Mouse (Mus musculus) NIH3T3 (cell line): ENCODE measurements around the gene Trim60.
"Not testable (repeated sequence)": the region's sequence is repeated elsewhere in the genome, so short reads cannot be mapped to it uniquely, and the experiment has no call there.

ENCODE experiments used
- DNase-seq: peaks from one replicate; pipeline ENCODE4 v3.0.0-alpha.2; 2012; ENCODE audit warnings: low read depth

Gene Trim60

DNA sequence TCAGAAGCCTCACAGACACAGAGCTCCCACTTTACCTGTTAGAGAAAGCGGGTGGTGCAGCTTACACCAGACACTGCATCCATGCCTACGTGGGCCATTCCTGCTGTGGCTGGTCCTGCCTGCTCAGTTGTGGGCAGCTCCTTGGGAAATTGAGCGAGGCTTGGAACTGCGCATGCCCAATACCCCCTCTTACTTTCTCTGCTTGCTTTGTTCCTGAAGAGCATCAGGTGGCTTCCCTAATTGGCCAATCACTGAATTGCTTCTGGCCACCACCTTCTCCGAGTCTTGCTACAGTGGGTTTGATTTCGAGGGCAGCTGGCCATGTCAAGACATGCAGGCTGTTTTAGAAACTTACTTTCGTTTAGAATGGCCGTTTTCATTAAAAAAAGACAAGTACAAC, at the start of gene Trim60, which contains the start of gene Trim61:
TSS of gene Trim60 (minus strand) at position 162 of the 400 bp plus-strand sequence.
TSS of gene Trim61 (minus strand) at position 101 of the 400 bp plus-strand sequence.
- DNase-seq = no peak

DNA sequence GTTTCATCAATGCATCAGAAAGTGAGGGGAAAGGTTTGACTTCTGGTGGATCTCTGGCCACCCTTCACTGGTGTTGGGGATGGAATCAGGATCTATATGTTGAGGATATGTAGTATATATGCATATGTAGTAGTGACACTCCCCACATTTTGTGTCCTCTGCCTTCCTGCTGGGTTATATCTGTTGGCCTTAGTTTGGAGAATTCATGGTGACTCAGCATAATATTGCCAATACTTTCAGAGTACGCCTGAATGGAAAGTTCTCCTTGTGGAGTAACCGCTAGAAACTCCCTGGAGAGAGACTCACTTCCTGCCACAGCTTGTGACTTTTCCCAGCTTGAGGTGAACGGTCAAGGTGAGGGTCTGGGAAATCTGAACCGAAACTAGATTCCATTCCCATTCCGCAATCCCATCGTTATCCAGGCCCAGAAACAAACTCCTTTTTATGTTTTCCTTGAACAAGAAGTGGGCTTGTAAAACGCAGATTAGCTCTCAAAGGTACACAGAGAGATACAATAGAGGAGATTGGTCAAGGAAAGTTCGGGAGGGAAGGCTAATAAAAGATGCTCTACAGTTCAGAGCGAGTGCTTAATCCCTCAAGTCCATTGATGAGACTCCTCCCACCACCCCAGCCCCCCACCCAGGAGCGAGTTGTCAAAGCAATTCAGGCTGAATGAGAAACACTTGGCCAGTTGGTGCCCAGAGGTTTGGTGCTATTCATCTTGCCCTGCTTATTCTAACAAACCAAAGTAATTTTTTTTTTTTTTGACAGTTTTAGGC, 49.5 kb upstream of the Trim60 start:
- peak; percentile 4 for DNase-seq

DNA sequence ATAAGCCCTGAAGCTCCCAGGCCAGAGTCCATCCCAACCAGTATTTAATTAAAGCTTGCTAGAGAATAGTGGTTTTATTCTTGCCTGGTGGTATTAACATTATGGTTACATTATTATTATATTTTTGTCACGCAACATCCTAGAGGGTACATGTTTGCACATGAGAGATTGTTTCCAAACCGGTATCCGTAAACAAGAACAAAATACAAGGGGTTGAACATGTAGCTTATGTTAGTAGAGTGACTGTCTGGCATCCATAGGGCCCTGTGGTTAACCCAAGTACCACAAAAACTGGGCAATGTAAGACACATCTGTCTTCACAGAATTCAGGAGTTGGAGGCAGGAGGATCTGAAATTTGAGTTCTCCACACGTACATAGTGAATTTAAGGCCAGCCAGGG, 48.6 kb upstream of the Trim60 start:
- DNase-seq = no peak

DNA sequence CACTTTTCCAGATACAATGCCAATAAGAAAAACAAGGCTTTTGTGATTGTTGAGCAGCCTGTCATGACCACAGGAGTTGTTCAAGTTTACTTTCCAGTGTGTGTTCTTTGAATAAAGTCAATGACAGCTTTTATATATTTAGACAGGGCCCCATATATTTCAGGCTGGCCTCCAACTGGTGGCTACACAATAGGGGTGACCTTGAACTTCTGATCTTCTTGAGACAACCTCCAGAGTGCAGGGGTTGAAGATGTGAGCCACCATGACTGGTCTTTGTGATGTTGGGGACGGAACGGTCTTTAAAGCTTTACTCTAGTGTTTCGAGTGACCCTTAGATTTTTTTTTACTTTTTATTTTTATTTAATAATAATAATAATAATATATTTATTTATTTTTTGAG, 47.2 kb upstream of the Trim60 start:
- no peak for DNase-seq

DNA sequence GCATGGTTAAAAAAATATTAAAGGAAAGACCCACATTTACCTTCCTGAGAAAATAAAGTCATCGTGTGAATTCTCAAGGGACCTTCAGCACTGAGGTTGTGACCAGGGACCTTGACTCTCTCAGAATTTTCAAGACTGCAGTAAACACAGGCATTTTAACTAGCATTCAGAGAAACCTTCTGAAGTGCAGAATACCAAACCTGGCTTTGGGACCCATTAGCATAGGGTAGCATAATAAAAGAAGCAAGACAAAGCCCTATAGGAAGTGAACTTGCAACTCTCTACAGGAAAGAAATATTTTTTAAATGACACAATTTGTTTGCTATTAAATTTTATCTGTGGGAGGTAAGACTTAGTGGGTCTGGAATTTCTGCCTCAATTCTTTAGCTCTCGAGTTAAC, 45.7 kb upstream of the Trim60 start:
- no peak for DNase-seq

- no peak for DNase-seq
These were observed 43.8 kb upstream of the Trim60 start for GRCm38 (mm10) chr8:65062195-65062594.

GRCm38 (mm10) chr8:65056722-65057121, 38.3 kb upstream of the Trim60 start:
- DNase-seq = no peak

DNA sequence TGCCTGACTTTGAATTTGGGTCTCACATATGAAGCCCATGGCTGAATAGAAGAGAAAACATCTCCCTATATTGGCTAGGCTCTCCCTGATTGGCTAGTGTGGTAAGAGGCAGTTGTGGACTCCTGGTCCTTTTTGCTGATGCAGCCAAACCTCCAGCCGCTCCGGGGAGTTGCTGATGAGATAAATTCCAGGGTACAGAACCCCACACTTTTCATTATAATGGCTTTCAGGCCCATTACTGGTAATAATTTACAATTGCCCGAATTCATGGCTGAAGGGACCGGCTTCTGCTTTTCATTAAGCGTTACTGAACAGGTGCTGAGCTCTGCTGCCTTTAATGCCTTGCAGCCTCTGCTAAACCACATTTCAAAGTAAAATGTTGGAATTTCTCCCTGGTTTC, 35.6 kb upstream of the Trim60 start:
- no peak for DNase-seq

DNA sequence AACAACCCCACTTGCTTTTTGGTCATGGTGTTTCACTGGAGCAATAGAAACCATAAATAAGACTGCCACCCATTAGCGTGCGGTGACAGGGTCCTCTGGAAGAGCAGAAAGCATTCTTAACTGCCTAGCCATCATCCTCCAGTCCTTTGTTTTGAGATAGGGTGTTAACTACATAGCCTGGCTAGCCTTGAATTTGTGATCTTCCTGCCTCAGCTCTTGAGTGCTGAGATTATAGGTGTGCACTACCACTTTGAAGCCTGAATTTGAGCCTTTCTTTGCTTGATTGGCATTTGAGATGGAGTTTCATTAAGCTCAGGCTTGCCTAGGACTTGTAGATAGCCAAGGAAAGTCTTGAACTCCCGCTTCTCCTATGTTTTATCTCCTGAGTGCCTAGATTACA, 35.2 kb upstream of the Trim60 start:
- DNase-seq = no peak

DNA sequence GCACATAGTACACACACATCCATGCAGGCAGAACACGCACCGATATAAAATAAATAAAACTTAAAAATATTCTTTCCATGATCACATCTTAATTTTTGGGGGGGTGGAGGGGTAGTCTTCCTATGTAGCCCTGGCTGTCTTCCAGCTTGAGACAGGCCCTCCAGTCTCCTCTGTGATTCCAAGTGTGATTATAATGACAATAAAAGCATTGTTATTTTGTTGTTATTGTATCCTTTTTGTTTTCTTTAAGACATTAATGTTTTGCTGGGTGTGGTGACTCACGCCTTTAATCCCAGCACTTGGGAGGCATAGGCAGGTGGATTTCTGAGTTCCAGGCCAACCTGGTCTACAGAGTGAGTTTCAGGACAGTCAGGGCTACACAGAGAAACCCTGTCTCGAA, 29.4 kb upstream of the Trim60 start:
- DNase-seq = no peak

DNA sequence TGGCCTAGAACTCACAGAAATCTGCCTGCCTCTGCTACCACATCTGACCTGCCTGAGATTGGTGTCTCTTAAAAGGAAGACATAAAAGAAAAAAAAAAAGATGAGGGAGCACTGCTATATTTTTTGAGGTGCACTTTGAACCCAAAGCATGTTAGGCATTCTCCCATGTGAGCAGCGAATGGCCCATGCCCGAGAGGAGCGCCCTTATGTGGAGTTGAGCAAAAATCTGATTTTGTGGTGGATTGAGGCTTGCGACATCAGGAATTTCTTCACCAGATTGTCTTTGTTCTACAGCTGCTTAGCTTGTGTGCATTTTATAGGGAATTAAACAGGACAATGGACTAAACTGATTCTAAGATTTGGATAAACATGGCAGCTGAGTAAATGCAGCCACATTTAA, 28.8 kb upstream of the Trim60 start:
- DNase-seq = peak; percentile 10

- no peak for DNase-seq
These were observed 28.2 kb upstream of the Trim60 start for GRCm38 (mm10) chr8:65046565-65046964.

GRCm38 (mm10) chr8:65037117-65037533, 18.7 kb upstream of the Trim60 start, which contains the start of gene Apela:
Gene Apela (minus strand): TSS chr8:65037336.
- no peak for DNase-seq

- DNase-seq = no peak
These were observed 15.8 kb upstream of the Trim60 start for GRCm38 (mm10) chr8:65034136-65034535.

GRCm38 (mm10) chr8:65033056-65033455, 14.7 kb upstream of the Trim60 start:
- no peak for DNase-seq

GRCm38 (mm10) chr8:65032107-65032506, 13.7 kb upstream of the Trim60 start:
- DNase-seq = no peak

- peak; percentile 29 for DNase-seq
These were observed 12.5 kb upstream of the Trim60 start for GRCm38 (mm10) chr8:65030735-65031485.

DNA sequence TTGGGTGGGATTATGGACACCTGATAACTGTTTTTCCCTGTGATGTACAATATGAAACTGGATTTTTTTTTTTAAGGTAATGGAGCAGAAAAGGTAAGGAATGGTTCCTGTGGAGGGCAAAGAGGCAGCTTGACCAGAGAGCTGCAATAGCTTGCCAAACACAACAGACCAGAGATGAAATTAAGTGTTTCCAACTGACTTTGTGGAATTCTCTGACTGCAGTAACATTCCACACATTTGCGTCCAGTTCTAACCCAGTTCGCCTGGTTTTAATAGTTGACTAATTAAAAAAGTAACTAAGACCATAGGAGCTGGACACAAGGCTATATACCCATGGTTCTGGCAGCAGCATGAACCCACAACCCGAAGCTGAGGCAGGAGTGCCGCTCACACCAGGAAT, 11.4 kb upstream of the Trim60 start:
- DNase-seq = no peak

DNA sequence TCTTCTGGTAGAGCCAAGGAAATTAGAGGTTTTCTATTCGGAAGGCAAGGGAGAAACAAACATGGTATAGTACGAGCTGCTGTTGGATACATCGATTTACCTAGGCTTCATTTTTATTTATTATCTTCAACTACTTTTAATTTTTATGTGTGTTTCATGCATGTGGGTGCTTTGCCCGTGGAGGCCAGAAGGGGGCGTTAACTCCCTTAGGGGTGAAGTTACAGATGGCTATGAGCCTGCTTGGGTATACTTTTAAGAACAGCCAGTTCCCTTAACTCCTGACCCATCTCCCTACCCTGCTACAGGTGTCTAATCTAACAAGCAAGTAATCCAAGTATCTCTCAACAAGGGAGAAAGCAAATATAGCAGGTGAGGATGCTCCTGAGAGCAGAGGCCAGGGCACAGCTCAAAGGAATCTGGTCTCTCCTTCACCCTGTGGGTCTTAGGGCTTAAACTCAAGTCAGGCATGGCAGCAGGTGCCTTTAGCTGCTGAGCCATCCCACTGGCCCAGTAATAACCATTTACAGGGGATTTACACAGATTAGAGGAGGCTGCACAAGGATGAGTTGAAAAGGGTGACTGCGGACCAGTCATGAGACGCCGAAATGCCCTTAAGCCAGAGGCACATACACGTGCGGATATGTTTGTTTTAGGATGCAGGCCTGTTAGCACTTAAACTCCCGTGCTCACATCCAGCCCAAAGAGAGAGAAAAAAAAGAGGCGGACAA, 10.7 kb upstream of the Trim60 start:
- no peak for DNase-seq

- peak; percentile 73 for DNase-seq
These were observed 4.1 kb upstream of the Trim60 start for GRCm38 (mm10) chr8:65022485-65022884.

DNA sequence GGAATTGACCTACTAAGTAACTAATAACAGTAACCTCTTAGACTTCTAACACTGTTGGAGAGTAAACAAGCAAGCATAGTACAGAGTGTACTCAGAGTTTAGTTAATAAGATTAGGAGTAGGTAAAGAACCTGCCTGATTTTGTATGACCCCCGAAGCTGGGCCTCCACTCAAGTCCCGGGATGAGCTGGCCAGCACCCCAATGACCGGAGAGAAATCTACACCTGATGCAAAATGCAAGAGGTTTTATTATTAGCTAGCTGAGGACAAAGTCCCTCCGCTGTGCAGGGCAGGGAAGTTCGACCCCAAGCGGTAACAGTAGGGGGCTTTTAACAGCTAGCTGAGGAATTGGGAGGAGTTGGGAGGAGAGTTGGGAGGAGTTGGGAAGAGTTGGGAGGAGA, 10.8 kb downstream of the Trim60 start:
- DNase-seq = not testable (repeated sequence)

- DNase-seq = no peak
These were observed 19.5 kb downstream of the Trim60 start for GRCm38 (mm10) chr8:64998806-64999365.
